Mouse (Mus musculus) naive thymus-derived CD4-positive, alpha-beta T cell, adult 5 months (primary cell): ENCODE measurements around the gene Dcun1d3. TPM values are rescaled to one million over a fixed set of nuclear protein-coding genes. Genes with fewer than 3 reads are reported as not detected.

ENCODE experiments used
- polyA plus RNA-seq: library from polyadenylated mRNA; unstranded; fragments of 100-300 nt; shearing (Covaris generic); gene quantifications from one replicate; pipeline ENCODE4 v1.2.1, GENCODE M21; 2017

Gene Dcun1d3
- 21.0 TPM for polyA plus RNA-seq

GRCm38 (mm10) chr7:119895639-119896512 lies at the start of gene Dcun1d3, which contains the start of gene Lyrm1:
TSS of gene Dcun1d3 (minus strand) at chr7:119896298.
TSS of gene Lyrm1 (plus strand) at chr7:119895861.

Other genes with a start within 250 kb of the Dcun1d3 start
- not detected for gene Acsm4, start 206.3 kb downstream of the Dcun1d3 start, polyA plus RNA-seq
- 113 TPM for gene Thumpd1, start 175.5 kb downstream of the Dcun1d3 start, polyA plus RNA-seq
- not detected for gene Acsm3, start 135.4 kb downstream of the Dcun1d3 start, polyA plus RNA-seq
- gene Rexo5, start 102.3 kb downstream of the Dcun1d3 start, polyA plus RNA-seq: 34.3 TPM
- 7.7 TPM for gene Eri2, start 102.2 kb downstream of the Dcun1d3 start, polyA plus RNA-seq
- gene Lyrm1, start 437 bp downstream of the Dcun1d3 start, polyA plus RNA-seq: 6.7 TPM
- 0.12 TPM for gene Dnah3, start 199.0 kb upstream of the Dcun1d3 start, polyA plus RNA-seq
- gene Tmem159, start 206.1 kb upstream of the Dcun1d3 start, polyA plus RNA-seq: 0.58 TPM
- not detected for gene Zp2, start 249.0 kb upstream of the Dcun1d3 start, polyA plus RNA-seq